Mouse (Mus musculus) kidney, adult 18-20 months (tissue): ENCODE data around the gene Rhog.
A peak's percentile ranks its signal among the peaks of the same experiment; 100 is the strongest.
"Not testable (repeated sequence)": the region's sequence is repeated elsewhere in the genome, so short reads cannot be mapped to it uniquely, and the experiment has no call there.

Experiments used
- DNase-seq: peaks from one replicate; pipeline ENCODE4 v3.0.0; 2021

Rhog gene

GRCm38 (mm10) chr7:102255954-102256353 is at the start of gene Rhog:
TSS of gene Rhog (minus strand) at chr7:102256054.
- no peak for DNase-seq

- no peak for DNase-seq
These were observed 49.7 kb upstream of the Rhog start for GRCm38 (mm10) chr7:102305596-102305995.

DNA sequence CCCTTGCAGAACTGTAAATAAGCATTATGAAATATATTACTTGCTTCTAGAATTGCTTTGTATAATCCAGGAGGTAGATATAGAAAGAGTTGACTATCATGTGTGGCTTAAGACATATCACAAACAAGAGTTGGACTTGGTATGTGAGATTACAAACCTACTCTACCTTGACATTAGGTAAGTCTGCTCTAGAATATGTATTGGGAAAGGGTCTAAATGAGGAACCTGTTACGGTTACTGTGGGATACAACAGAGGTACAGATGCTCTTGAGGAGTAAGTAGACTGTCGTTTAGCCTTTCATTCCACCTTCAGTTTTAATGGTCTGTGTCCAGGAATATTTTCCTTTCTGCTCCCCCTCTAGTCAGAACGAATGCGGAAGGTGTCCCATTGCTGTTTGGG is 46.6 kb upstream of the Rhog start:
- DNase-seq, result no peak

DNA sequence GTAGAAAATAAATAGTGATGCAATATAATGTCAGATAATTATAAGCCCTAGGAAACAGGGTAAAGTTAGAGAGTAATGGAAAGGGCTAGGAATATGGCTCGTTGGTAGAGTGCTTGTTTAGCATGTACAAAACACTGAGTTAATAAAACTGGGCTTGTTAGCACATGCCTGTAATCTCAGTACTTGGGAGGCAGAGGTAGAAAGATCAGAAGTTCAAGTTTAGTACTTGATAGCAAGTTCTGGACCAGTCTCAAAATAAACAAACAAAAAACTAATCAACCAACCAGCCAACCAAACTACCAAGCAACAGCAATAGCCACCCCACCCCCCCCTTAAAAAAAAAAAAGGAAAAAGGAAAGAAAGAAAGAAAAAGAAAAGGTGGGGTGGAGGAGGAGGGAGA is 44.9 kb upstream of the Rhog start:
- DNase-seq, result no peak

GRCm38 (mm10) chr7:102293234-102293633 is 37.4 kb upstream of the Rhog start:
- DNase-seq, result peak; percentile 11

DNA sequence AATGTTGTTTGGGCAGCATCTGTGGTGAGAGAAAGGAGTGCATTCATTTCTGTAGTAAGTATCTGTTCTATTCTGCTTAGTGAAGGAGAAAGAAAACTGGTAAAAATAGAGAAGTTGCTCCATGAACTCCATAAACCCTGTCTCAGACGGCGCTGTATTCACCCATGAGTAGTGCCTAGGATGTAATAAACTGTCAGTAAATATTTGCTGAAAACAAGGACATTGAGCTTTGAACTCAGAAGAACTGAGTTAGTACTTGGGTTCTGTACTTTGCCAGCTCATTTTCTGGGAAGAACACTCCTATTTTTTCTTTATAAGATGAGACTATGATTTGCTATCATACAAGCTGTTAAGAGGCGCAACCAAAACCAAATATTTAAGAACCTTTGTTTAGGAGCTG is 36.4 kb upstream of the Rhog start:
- no peak for DNase-seq

- no peak for DNase-seq
These were observed 33.6 kb upstream of the Rhog start for GRCm38 (mm10) chr7:102289466-102289865.

DNA sequence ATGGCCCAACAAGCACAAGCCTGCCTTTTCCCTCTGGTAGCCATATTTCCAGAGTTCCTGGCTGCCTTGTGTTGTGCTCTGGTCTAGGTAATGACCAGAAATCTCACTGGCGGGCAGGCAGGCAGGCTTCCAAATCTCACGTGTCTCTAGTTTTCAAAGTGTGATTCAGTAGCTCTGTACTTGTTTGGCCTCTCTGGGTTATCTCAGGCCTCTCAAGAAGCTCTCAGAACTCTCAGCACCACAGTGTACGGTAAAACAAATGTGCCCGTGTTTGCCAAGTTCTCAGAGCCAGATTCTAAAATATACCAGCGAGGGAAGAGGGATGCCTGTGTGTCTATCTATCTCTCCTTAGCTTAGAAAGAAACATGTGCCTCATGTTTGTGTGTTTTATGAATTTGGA is 26.4 kb upstream of the Rhog start:
- DNase-seq, result no peak

GRCm38 (mm10) chr7:102281403-102281802 is 25.5 kb upstream of the Rhog start:
- DNase-seq, result no peak

DNA sequence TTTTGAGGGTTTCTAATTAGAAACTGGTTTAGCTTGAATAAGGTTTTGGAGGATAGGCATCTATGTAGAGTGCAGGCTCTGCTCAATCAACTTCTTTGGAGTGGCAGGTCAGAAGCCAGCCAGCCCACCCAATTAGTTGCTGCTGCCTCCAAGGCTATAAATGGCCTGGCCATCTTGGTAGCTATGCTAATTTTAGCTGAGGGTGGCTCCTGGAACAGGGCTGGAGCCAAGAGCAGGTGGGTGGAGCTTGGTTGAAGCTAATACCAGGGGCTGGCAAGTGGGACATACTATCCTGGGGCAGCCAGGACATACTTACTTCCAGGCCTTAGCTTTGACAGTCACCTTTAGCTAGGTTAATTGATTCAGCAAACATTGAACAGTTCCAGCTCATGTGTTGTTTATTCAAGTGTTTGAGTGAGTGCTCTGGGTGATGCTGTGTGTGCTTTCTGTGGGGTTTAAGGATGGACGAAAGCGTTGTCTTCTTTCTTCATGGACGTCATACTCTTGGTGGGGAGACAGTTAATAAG is 16.6 kb upstream of the Rhog start:
- no peak for DNase-seq

GRCm38 (mm10) chr7:102268395-102268748 is 12.5 kb upstream of the Rhog start:
- no peak for DNase-seq

GRCm38 (mm10) chr7:102267601-102268394 is 11.9 kb upstream of the Rhog start, which contains the start of gene Stim1:
TSS of gene Stim1 (plus strand) at chr7:102267806.
- no peak for DNase-seq

- peak; percentile 96 for DNase-seq
These were observed 11.3 kb upstream of the Rhog start for GRCm38 (mm10) chr7:102267113-102267579.

DNA sequence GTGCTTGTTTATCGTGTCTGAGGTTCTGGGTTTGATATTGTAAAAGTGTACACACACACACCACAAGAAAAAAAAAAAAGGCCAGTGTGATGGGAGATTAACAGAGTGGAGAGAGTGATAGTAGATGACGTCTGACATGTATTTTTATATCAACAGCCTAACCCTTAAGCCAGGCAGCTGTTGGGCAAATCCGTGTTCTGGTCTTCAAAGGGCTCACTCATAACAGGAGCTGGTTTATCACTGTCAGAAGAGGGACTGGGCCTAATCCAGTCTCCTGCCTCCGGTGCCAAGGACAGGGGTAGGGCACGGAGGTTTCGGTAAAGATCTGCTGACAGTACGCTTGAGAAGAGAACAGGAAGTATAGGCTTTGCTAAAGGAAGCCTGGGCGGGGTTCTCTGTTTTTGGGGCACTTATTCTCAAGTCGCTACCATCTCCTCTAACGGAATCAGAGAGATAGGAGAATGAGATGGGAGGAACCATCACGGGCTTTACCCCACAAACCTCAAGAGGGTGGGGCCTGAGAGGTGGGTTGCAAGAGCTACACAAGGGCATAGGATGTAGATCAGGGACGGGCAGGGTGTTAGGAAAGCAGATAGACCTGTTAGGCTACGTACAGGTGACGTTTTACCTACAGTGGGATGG is 10.7 kb upstream of the Rhog start:
- DNase-seq, result peak; percentile 27

GRCm38 (mm10) chr7:102266021-102266400 is 10.2 kb upstream of the Rhog start:
- not testable (repeated sequence) for DNase-seq

- DNase-seq, result no peak
These were observed 7.2 kb upstream of the Rhog start for GRCm38 (mm10) chr7:102263020-102263419.

- no peak for DNase-seq
These were observed 4.7 kb upstream of the Rhog start for GRCm38 (mm10) chr7:102260518-102260917.

GRCm38 (mm10) chr7:102259716-102260479 is 4.0 kb upstream of the Rhog start:
- DNase-seq, result no peak

DNA sequence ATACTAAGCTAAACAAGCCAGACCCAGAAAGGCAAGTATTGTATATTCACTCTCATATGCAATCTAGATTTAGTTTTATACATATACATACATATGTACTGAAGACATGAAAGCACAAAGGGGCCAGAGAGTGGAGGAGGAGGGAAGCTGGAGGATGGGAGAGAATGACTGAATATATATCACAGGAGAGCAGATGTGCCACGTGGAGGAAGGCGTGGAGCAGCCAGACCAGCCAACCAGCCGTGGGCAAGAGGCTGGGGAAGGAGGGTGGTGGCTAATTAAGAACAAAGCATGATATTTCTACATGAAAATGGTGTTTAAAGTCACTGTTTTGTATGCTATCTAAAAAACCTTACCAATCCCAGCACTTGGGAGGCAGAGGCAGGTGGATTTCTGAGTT is 2.9 kb upstream of the Rhog start:
- no peak for DNase-seq

DNA sequence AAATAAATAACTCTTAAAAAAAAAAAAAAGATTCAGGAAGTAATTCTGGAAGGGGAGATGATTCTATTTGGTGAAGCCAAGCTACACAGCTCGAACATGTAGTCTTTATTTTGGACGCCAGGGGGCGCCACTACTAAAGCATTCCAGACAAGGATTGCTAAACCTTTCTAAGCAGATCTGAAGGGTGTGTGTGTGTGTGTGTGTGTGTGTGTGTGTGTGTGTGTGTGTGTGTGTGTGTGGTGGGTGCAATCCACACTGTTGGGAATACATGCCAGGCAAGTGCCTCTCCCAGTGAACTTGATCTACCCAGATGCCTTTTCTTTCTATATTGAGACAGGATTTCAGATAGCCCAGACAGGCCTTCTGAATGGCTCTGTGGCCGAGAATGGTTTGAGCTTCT is 2.3 kb upstream of the Rhog start:
- peak; percentile 83 for DNase-seq

DNA sequence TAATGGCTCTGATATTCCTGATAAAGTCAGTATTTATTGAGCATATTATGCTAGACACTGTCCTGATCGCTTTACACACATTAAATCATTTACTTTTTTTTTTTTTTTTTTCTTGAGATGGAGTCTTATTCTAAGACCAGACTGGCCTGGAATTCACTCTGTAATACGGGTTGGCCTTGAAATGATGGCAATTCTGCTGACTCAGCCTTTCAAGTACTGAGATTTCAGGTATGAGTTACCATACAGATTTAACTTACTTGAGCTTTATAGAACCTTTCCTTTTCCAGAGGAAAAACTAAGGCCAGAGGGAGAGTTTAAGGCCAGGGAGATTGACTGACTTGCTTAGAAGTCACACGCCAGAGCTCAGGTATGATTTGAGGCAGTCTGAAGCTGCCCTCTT is 782 bp upstream of the Rhog start:
- no peak for DNase-seq

GRCm38 (mm10) chr7:102253631-102254030 is 2.2 kb downstream of the Rhog start:
- no peak for DNase-seq

GRCm38 (mm10) chr7:102250631-102251214 is 5.1 kb downstream of the Rhog start:
- DNase-seq, result peak; percentile 94
